Mouse (Mus musculus) small intestine, adult 2 months (tissue): Measurements from ENCODE around the gene Ndrg4. TPM values are rescaled to one million over a fixed set of nuclear protein-coding genes. Genes with fewer than 3 reads are reported as not detected.

Experiments
- H3K27ac ChIP-seq: fragments of 200-500 bp; 2 replicates; pipeline ENCODE4 v1.5.1; 2012; ENCODE audit warnings: low read depth, low read length, control low read depth, inconsistent platforms; ENCODE audit not compliant: insufficient read depth
- H3K27me3 ChIP-seq: fragments of 200-500 bp; 2 replicates; pipeline ENCODE4 v1.6.1; 2012; ENCODE audit warnings: mild to moderate bottlenecking, moderate library complexity, low read length, inconsistent platforms; ENCODE audit not compliant: control insufficient read depth, insufficient read depth
- H3K36me3 ChIP-seq: fragments of 200-500 bp; 2 replicates; pipeline ENCODE4 v1.6.1; 2012; ENCODE audit warnings: mild to moderate bottlenecking, low read length, control low read depth, inconsistent platforms; ENCODE audit not compliant: control insufficient read depth, insufficient read depth
- H3K4me1 ChIP-seq: fragments of 200-500 bp; 2 replicates; pipeline ENCODE4 v1.6.1; 2012; ENCODE audit warnings: low read length, inconsistent platforms, mixed read lengths; ENCODE audit not compliant: control insufficient read depth, insufficient read depth, insufficient read length
- H3K4me3 ChIP-seq: fragments of 200-500 bp; 2 replicates; pipeline ENCODE4 v1.5.1; 2012; ENCODE audit warnings: low read depth, mild to moderate bottlenecking, control low read depth, inconsistent platforms, low read length, moderate library complexity
- CTCF ChIP-seq: fragments of 200-500 bp; IDR thresholded peaks from 2 replicates; pipeline ENCODE4 v1.5.1; 2012; ENCODE audit warnings: low read depth, mild to moderate bottlenecking, control low read depth, inconsistent platforms, low read length, moderate library complexity, mixed read lengths; ENCODE audit not compliant: insufficient replicate concordance, insufficient read length; ENCODE audit errors: extremely low read depth
- POLR2A ChIP-seq: fragments of 200-500 bp; IDR thresholded peaks from 2 replicates; pipeline ENCODE4 v1.6.1; 2012; ENCODE audit warnings: low read depth, mild to moderate bottlenecking, control low read depth, inconsistent platforms, low read length, moderate library complexity
- WGBS: fragments of 180-500 bp; shearing (Covaris S2); methylation state at CpG from one replicate; pipeline ENCODE4 v1.1.7; 2018; 5-methylcytosine and 5-hydroxymethylcytosine counted together
- polyA plus RNA-seq: library from polyadenylated mRNA; depleted of rRNA; stranded (reverse); fragments of >200 nt; gene quantifications from 2 replicates; pipeline ENCODE4 v1.2.3, GENCODE M21; 2012

The Ndrg4 gene
- polyA plus RNA-seq, 1 experiment: 10.2 TPM

- WGBS: 59% methylated on average over 9 of the region's 9 CpGs
- no peak overlapping the region for H3K4me3 ChIP-seq
- H3K4me1 ChIP-seq: peaks cover 3% of the 10 kb centered on the region; the same call in 1 of the 2 replicates
- H3K27ac ChIP-seq: no peak overlapping the region
- H3K36me3 ChIP-seq: no peaks in the 10 kb centered on the region
- no peak for TF ChIP-seq POLR2A
- no peak for TF ChIP-seq CTCF
- peaks cover 3% of the 10 kb centered on the region for H3K27me3 ChIP-seq
These were observed 23.5 kb downstream of the Ndrg4 start for GRCm38 (mm10) chr8:95700282-95700681.

DNA sequence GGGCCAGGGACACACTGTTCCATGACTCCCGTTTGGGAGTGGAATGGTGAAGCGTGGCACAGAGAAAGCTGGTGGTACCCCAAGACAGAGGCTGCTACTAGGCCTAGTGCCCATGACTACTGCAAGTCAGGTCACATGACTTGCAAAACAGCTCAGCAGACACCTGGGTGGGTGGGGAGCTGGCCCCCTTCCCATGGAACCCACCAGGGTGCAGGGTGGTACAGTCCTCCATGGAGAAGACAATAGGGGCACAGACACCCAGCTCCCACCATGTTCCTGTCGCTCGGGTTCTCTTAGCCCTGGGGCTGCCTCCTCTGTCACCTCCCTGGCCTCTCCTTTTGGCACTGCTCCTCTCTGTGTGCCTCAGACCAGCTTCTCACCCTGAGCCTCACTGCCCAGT, 25.0 kb downstream of the Ndrg4 start:
- no peaks in the 10 kb centered on the region for H3K36me3 ChIP-seq
- H3K27ac ChIP-seq: no peak overlapping the region
- H3K4me1 ChIP-seq: peaks cover 3% of the 10 kb centered on the region; the same call in 1 of the 2 replicates
- TF ChIP-seq CTCF (no peak), POLR2A (no peak)
- H3K4me3 ChIP-seq: no peak overlapping the region
- no peaks in the 10 kb centered on the region; the same call in none of the 2 replicates for H3K27me3 ChIP-seq
- 72% methylated on average over 4 of the region's 4 CpGs for WGBS

DNA sequence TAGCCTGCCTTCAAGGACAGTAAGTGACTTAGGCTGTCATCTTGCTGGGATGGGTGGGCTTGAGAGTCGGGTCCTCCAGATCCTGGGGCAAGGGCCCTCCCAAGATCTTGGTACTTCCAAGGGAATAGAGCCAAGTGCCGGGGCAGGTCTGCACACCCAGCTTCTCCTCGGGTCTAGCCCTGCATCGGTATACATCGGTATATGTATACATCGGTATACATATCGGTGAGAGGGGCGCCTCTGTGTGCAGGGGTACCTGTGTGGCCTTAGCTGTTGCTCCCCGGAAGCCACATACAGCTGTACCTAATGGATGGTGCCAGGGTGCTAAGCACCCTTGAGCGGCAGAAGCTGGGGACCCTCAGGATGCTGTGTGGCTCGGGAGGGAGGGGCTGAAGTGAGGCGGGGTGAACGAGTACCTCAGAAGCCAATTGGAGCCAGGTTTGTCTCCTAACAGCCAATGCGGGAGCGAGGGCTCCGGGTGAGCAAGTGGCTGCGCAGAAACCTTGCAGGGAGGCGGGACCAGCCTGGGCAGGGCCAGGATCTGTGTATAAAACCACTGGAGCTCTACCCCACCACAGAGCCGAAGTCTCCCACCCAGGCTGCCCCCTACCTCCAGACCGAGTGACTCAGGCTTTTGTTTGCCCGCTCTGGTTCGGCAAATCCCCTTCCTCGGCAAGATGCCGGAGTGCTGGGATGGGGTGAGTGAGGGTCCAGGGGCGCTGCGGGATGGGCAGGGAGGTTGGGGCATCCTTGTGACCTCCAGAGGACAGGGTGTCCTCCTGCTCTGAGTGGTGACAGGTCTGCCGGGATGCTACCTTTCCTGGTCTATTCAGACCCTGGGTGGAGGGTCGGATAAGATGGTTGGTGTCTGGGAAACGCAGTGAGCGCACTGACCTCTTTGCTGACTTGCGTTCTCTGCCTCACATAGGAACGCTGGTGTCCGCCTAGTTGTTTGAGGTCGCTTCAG, 26.0 kb downstream of the Ndrg4 start:
- Histone ChIP-seq H3K27me3 (no peaks in the 10 kb centered on the region; the same call in none of the 2 replicates), H3K36me3 (no peaks in the 10 kb centered on the region), H3K4me3 (peak overlapping the region; percentile 59), H3K4me1 (peaks cover 3% of the 10 kb centered on the region; the same call in 1 of the 2 replicates), H3K27ac (no peak overlapping the region)
- WGBS: 3% methylated on average over 34 of the region's 34 CpGs
- TF ChIP-seq CTCF (no peak), POLR2A (no peak)

DNA sequence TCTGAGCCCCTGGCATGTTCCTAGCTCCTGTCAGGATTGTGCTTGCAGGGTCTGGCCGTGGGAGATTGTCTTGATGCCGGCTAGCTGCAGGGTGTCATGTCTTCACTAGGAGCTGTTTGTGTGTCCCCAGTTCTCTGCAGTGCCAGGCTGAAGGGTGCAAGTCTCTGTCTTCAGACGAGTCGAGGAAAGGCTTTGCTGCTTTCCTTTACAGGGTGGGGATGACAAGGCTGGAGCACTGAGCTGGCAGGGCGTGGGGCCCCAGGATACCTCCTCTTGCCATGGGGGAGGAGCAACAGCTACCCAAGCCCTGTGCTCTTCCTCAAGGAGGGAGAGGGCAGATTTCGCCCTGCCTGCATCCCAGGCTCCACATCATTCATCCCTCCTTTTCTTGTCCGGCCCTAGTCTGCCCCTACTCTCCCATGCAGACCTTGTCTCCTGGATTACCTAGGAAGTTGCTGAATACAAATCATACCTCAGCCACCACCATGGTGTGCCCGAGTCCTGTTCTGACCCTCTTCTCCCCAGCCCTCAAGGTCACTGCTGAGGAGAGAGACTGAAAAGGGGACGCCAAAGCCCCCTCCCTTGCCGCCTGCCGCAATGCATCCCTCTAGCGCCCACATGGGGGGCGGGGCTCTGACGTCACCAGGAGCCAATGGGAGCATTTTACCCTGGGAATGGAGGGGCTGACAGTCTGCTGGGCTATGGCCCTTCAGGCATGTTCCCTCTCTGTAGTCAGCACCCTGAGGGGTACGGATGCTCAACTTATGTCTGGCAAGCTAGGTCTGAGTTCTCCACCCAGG, 26.9 kb downstream of the Ndrg4 start:
- no peaks in the 10 kb centered on the region; the same call in none of the 2 replicates for H3K27me3 ChIP-seq
- no peaks in the 10 kb centered on the region for H3K36me3 ChIP-seq
- peaks cover 3% of the 10 kb centered on the region; the same call in 1 of the 2 replicates for H3K4me1 ChIP-seq
- no peak overlapping the region for H3K27ac ChIP-seq
- no peak for TF ChIP-seq CTCF
- TF ChIP-seq POLR2A: no peak
- WGBS: 9% methylated on average over 15 of the region's 15 CpGs
- H3K4me3 ChIP-seq: peak overlapping the region; percentile 59

- Histone ChIP-seq H3K27me3 (no peaks in the 10 kb centered on the region; the same call in none of the 2 replicates), H3K27ac (no peak overlapping the region), H3K4me1 (peaks cover 3% of the 10 kb centered on the region; the same call in 1 of the 2 replicates), H3K4me3 (no peak overlapping the region), H3K36me3 (no peaks in the 10 kb centered on the region)
- no peak for TF ChIP-seq CTCF
- no peak for TF ChIP-seq POLR2A
- 90% methylated on average over 3 of the region's 3 CpGs for WGBS
These were observed 27.8 kb downstream of the Ndrg4 start for GRCm38 (mm10) chr8:95704538-95704937.

DNA sequence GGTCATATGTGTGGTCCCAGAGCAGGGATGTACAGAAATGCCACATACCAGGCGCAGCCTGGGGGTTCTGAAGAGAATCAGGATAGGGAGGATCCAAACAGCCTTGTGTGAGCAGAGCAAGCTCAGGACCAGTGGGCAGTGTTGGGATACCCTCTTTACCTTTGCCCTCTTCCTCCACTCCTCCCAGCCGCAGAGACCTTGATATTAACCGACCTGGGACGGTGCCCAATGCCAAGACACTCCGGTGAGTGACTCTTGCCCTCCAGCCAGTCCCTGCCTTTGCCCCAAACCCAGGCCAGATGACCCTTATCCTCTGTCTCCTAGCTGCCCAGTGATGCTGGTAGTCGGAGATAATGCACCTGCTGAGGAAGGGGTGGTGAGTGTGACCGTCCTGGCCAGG, 32.8 kb downstream of the Ndrg4 start:
- no peaks in the 10 kb centered on the region for H3K27me3 ChIP-seq
- H3K4me3 ChIP-seq: no peak overlapping the region
- no peak overlapping the region for H3K27ac ChIP-seq
- H3K4me1 ChIP-seq: peaks cover 4% of the 10 kb centered on the region; the same call in 1 of the 2 replicates
- H3K36me3 ChIP-seq: no peaks in the 10 kb centered on the region
- WGBS: 68% methylated on average over 7 of the region's 7 CpGs
- no peak for TF ChIP-seq CTCF
- TF ChIP-seq POLR2A: no peak

- 76% methylated on average over 3 of the region's 3 CpGs for WGBS
- no peaks in the 10 kb centered on the region for H3K36me3 ChIP-seq
- H3K27me3 ChIP-seq: no peaks in the 10 kb centered on the region
- no peak overlapping the region for H3K27ac ChIP-seq
- no peak overlapping the region for H3K4me3 ChIP-seq
- TF ChIP-seq POLR2A (no peak), CTCF (no peak)
- H3K4me1 ChIP-seq: peaks cover 6% of the 10 kb centered on the region; the same call in 1 of the 2 replicates
These were observed 34.2 kb downstream of the Ndrg4 start for GRCm38 (mm10) chr8:95711029-95711428.
